Mouse (Mus musculus) heart, embryonic 12.5 days (tissue): ENCODE data around the gene Asdurf. TPM values are rescaled to one million over a fixed set of nuclear protein-coding genes. Genes with fewer than 3 reads are reported as not detected.
"Not testable (repeated sequence)": the region's sequence is repeated elsewhere in the genome, so short reads cannot be mapped to it uniquely, and the experiment has no call there.

ENCODE experiments used
- ATAC-seq: fragments of 200-750 bp; cut with Nextera tagmentation; 2 replicates; pipeline ENCODE4 v1.8.0; 2017; ENCODE audit warnings: moderate TSS enrichment, moderate library complexity; ENCODE audit not compliant: insufficient number of reproducible peaks, low FRiP score
- H3K27ac ChIP-seq: fragments of 300-500 bp; sonication (generic); 2 replicates; pipeline ENCODE4 v1.5.1; 2016; ENCODE audit warnings: mild to moderate bottlenecking, moderate library complexity; ENCODE audit not compliant: poor library complexity, severe bottlenecking
- H3K27me3 ChIP-seq: fragments of 300-500 bp; sonication (generic); replicated peaks from 2 replicates; pipeline ENCODE4 v1.6.1; 2016; ENCODE audit warnings: mild to moderate bottlenecking, moderate library complexity
- H3K36me3 ChIP-seq: fragments of 300-500 bp; sonication (generic); 2 replicates; pipeline ENCODE4 v1.6.1; 2016; ENCODE audit warnings: mild to moderate bottlenecking, moderate library complexity
- H3K4me1 ChIP-seq: fragments of 300-500 bp; sonication (generic); replicated peaks from 2 replicates; pipeline ENCODE4 v1.6.1; 2016; ENCODE audit warnings: mild to moderate bottlenecking
- H3K4me2 ChIP-seq: fragments of 300-500 bp; sonication (generic); 2 replicates; pipeline ENCODE4 v1.6.1; 2016; ENCODE audit warnings: mild to moderate bottlenecking, moderate library complexity
- H3K4me3 ChIP-seq: fragments of 300-500 bp; sonication (generic); 2 replicates; pipeline ENCODE4 v1.5.1; 2016; ENCODE audit warnings: mild to moderate bottlenecking
- H3K9ac ChIP-seq: fragments of 300-500 bp; sonication (generic); 2 replicates; pipeline ENCODE4 v1.6.1; 2016; ENCODE audit warnings: mild to moderate bottlenecking, moderate library complexity
- H3K9me3 ChIP-seq: fragments of 300-500 bp; sonication (generic); replicated peaks from 2 replicates; pipeline ENCODE4 v1.6.1; 2016; ENCODE audit warnings: mild to moderate bottlenecking, moderate library complexity
- WGBS: fragments of 180-500 bp; shearing (Covaris S2); methylation state at CpG from one replicate; pipeline ENCODE4 v1.1.7; 2016; 5-methylcytosine and 5-hydroxymethylcytosine counted together
- polyA plus RNA-seq: library from polyadenylated mRNA; unstranded; fragments of >200 nt; fragmentation: Nextera tagmentation; extraction: Ambion mirVana; gene quantifications from 2 replicates; pipeline ENCODE4 v1.2.1, GENCODE M21; 2016

The Asdurf gene
- 1.1 and 5.7 TPM in 2 replicates for polyA plus RNA-seq

GRCm38 (mm10) chr1:53352327-53353261, at the start of gene Asdurf, which contains the start of the genes Gm28551 and Asnsd1:
Asdurf (minus strand) TSS chr1:53352619.
Gm28551 (minus strand) TSS chr1:53352667.
Asnsd1 (minus strand) TSS chr1:53352752.
- peak within 1 kb of the TSS; percentile 85 for H3K4me3 ChIP-seq
- H3K36me3 ChIP-seq: peaks cover 21% of the 10 kb centered on the region
- H3K9ac ChIP-seq: peak within 1 kb of the TSS; percentile 92

GRCm38 (mm10) chr1:53393936-53394760, 41.7 kb upstream of the Asdurf start:
- not testable (repeated sequence) for H3K36me3 ChIP-seq, H3K9ac ChIP-seq, H3K27ac ChIP-seq, H3K4me1 ChIP-seq, H3K27me3 ChIP-seq, H3K9me3 ChIP-seq, ATAC-seq
- H3K4me2 ChIP-seq: peak overlapping the region; percentile 57
- 21% methylated on average over 21 of the region's 21 CpGs for WGBS
- H3K4me3 ChIP-seq: peak overlapping the region; percentile 24

More at GRCm38 (mm10) chr1:53352327-53353261, at the start of gene Asdurf, which contains the start of the genes Gm28551 and Asnsd1:
- peak within 1 kb of the TSS; percentile 80 for H3K27ac ChIP-seq
- H3K9me3 ChIP-seq: no peaks in the 10 kb centered on the region
- H3K4me1 ChIP-seq: peaks cover 6% of the 10 kb centered on the region
- no peaks in the 10 kb centered on the region for H3K27me3 ChIP-seq
- ATAC-seq: peak; percentile 99
- peak within 1 kb of the TSS; percentile 65 for H3K4me2 ChIP-seq
- WGBS: under 1% methylated on average over 43 of the region's 44 CpGs

- ATAC-seq: no peak
- Histone ChIP-seq H3K27me3 (no peaks in the 10 kb centered on the region), H3K36me3 (no peaks in the 10 kb centered on the region), H3K4me2 (no peak overlapping the region), H3K4me3 (no peak overlapping the region), H3K9me3 (peaks cover 14% of the 10 kb centered on the region), H3K4me1 (0 out of 2 replicates have a peak, but pooled peaks cover under 1% of the 10 kb centered on the region), H3K27ac (no peak overlapping the region), H3K9ac (no peak overlapping the region)
- WGBS: 94% methylated on average over 14 of the region's 14 CpGs
Measured at GRCm38 (mm10) chr1:53388762-53389161, 36.3 kb upstream of the Asdurf start.

GRCm38 (mm10) chr1:53384085-53384688, 31.8 kb upstream of the Asdurf start:
- peaks cover 10% of the 10 kb centered on the region; the same call in 1 of the 2 replicates for H3K9me3 ChIP-seq
- H3K4me1 ChIP-seq: no peaks in the 10 kb centered on the region
- H3K27ac ChIP-seq: no peak overlapping the region
- no peaks in the 10 kb centered on the region for H3K27me3 ChIP-seq
- WGBS: 79% methylated on average over 6 of the region's 6 CpGs
- ATAC-seq: no peak
- H3K36me3 ChIP-seq: no peaks in the 10 kb centered on the region
- H3K4me2 ChIP-seq: no peak overlapping the region
- no peak overlapping the region for H3K4me3 ChIP-seq
- H3K9ac ChIP-seq: no peak overlapping the region

- Histone ChIP-seq H3K36me3 (no peaks in the 10 kb centered on the region), H3K4me3 (no peak overlapping the region), H3K27ac (no peak overlapping the region), H3K4me1 (no peaks in the 10 kb centered on the region), H3K27me3 (no peaks in the 10 kb centered on the region), H3K9me3 (0 out of 2 replicates have a peak, but pooled peaks cover 9% of the 10 kb centered on the region), H3K9ac (no peak overlapping the region), H3K4me2 (no peak overlapping the region)
- no peak for ATAC-seq
- WGBS: 76% methylated on average over 3 of the region's 3 CpGs
Measured at GRCm38 (mm10) chr1:53377731-53378130, 25.3 kb upstream of the Asdurf start.

GRCm38 (mm10) chr1:53375965-53376364, 23.5 kb upstream of the Asdurf start:
- not testable (repeated sequence) for H3K4me3 ChIP-seq, H3K4me1 ChIP-seq, H3K9me3 ChIP-seq, ATAC-seq, H3K4me2 ChIP-seq, H3K27ac ChIP-seq, H3K36me3 ChIP-seq, H3K27me3 ChIP-seq, H3K9ac ChIP-seq
- 82% methylated on average over 2 of the region's 2 CpGs for WGBS

GRCm38 (mm10) chr1:53358988-53359387, 6.6 kb upstream of the Asdurf start:
- no peaks in the 10 kb centered on the region for H3K9me3 ChIP-seq
- no peak overlapping the region for H3K4me2 ChIP-seq
- no peaks in the 10 kb centered on the region for H3K27me3 ChIP-seq
- H3K4me3 ChIP-seq: no peak overlapping the region
- H3K4me1 ChIP-seq: no peaks in the 10 kb centered on the region
- H3K36me3 ChIP-seq: no peaks in the 10 kb centered on the region
- ATAC-seq: no peak
- H3K9ac ChIP-seq: no peak overlapping the region
- H3K27ac ChIP-seq: no peak overlapping the region

GRCm38 (mm10) chr1:53341071-53341470, 11.3 kb downstream of the Asdurf start:
- H3K4me2 ChIP-seq: no peak overlapping the region
- H3K9me3 ChIP-seq: peaks cover 11% of the 10 kb centered on the region; the same call in 1 of the 2 replicates
- no peak overlapping the region for H3K9ac ChIP-seq
- H3K4me3 ChIP-seq: no peak overlapping the region
- H3K36me3 ChIP-seq: peaks cover 48% of the 10 kb centered on the region
- ATAC-seq: no peak
- no peak overlapping the region for H3K27ac ChIP-seq
- H3K4me1 ChIP-seq: no peaks in the 10 kb centered on the region
- WGBS: 94% methylated on average over 2 of the region's 2 CpGs
- no peaks in the 10 kb centered on the region for H3K27me3 ChIP-seq

GRCm38 (mm10) chr1:53337403-53337802, 15.0 kb downstream of the Asdurf start:
- Histone ChIP-seq H3K9me3 (peaks cover 19% of the 10 kb centered on the region), H3K36me3 (peaks cover 22% of the 10 kb centered on the region)
- not testable (repeated sequence) for ATAC-seq, H3K4me3 ChIP-seq, H3K27ac ChIP-seq, H3K27me3 ChIP-seq, H3K4me1 ChIP-seq, H3K4me2 ChIP-seq, H3K9ac ChIP-seq
- WGBS: 60% methylated on average over 2 of the region's 2 CpGs

GRCm38 (mm10) chr1:53335465-53335864, 17.0 kb downstream of the Asdurf start:
- no peak overlapping the region for H3K27ac ChIP-seq
- no peak overlapping the region for H3K4me3 ChIP-seq
- ATAC-seq: no peak
- no peaks in the 10 kb centered on the region for H3K4me1 ChIP-seq
- H3K9me3 ChIP-seq: peaks cover 10% of the 10 kb centered on the region
- H3K36me3 ChIP-seq: peaks cover 3% of the 10 kb centered on the region; the same call in 1 of the 2 replicates
- no peak overlapping the region for H3K9ac ChIP-seq
- H3K4me2 ChIP-seq: no peak overlapping the region
- H3K27me3 ChIP-seq: no peaks in the 10 kb centered on the region
